Mouse (Mus musculus): ENCODE measurements around the gene Atp2a2.

DNA sequence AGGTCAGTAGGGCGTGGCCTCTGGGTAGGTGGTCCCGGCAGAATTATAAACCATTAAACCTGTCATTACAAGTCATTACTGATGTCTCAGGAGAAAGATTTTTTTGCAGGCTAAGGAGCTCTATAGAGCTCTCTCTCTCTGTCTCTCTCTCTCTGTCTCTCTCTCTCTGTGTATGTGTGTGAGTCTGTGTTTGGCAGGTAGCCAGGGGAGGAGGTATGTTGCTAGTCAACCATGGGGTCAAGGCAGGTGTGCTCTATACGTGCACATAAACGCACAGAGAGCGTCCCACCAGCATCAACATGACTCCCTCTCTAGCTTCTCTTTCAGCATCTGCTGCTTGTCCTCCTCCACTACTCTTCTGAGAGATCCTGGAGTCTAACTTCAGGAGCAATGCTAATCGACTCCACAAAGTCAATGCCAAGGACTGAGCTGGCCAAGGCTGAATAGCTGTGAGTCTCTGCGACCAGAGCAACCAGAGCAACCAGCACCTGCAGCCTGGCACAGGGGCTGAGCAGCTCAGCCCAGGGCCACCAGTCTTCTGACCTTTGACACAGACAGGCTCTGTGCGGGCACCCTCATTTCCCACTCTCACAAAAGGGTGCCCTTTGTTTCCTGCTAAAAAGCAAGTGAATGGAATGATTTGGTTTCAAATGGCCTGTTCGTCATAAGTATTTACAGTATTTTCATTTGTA, 28.0 kb upstream of the Atp2a2 start:
- TF ChIP-seq CTCF (IDR thresholded peaks at IDR 0.05; ENCODE audit: low read depth, low read length) (no peak), POLR2A (IDR thresholded peaks at IDR 0.05; ENCODE audit: borderline replicate concordance, low read depth, low read length) (no peak)

All from bone marrow macrophage, adult 2 months (primary cell).